Mouse (Mus musculus) lung, embryonic 16.5 days (tissue): ENCODE data around the gene Mrpl34. TPM values are rescaled to one million over a fixed set of nuclear protein-coding genes. Genes with fewer than 3 reads are reported as not detected.

Source experiments
- ATAC-seq: fragments of 200-750 bp; cut with Nextera tagmentation; 2 replicates; pipeline ENCODE4 v1.8.0; 2017; ENCODE audit warnings: low read depth, mild to moderate bottlenecking, moderate library complexity
- H3K27ac ChIP-seq: fragments of 300-500 bp; sonication (generic); 2 replicates; pipeline ENCODE4 v1.5.1; 2014; ENCODE audit warnings: mild to moderate bottlenecking, control low read depth, low read length
- H3K27me3 ChIP-seq: fragments of 300-500 bp; sonication (generic); 2 replicates; pipeline ENCODE4 v1.6.1; 2014; ENCODE audit warnings: low read depth, low read length, mixed read lengths; ENCODE audit not compliant: control insufficient read depth, insufficient read depth
- H3K36me3 ChIP-seq: fragments of 300-500 bp; sonication (generic); 2 replicates; pipeline ENCODE4 v1.6.1; 2014; ENCODE audit warnings: low read length; ENCODE audit not compliant: control insufficient read depth, insufficient read depth
- H3K4me1 ChIP-seq: fragments of 300-500 bp; sonication (generic); replicated peaks from 2 replicates; pipeline ENCODE4 v1.6.1; 2014; ENCODE audit warnings: low read length, mixed read lengths; ENCODE audit not compliant: control insufficient read depth, insufficient read depth
- H3K4me2 ChIP-seq: fragments of 300-500 bp; sonication (generic); 2 replicates; pipeline ENCODE4 v1.6.1; 2014; ENCODE audit warnings: low read depth, low read length, control low read depth
- H3K4me3 ChIP-seq: fragments of 300-500 bp; sonication (generic); 2 replicates; pipeline ENCODE4 v1.5.1; 2014; ENCODE audit warnings: mild to moderate bottlenecking, low read length, control low read depth
- H3K9ac ChIP-seq: fragments of 300-500 bp; sonication (generic); 2 replicates; pipeline ENCODE4 v1.6.1; 2014; ENCODE audit warnings: low read length, control low read depth
- H3K9me3 ChIP-seq: fragments of 300-500 bp; sonication (generic); 2 replicates; pipeline ENCODE4 v1.6.1; 2016; ENCODE audit warnings: low read length; ENCODE audit not compliant: control insufficient read depth
- WGBS: fragments of 180-500 bp; shearing (Covaris S2); extraction: QIAGEN DNeasy Blood & Tissue Kit; methylation state at CpG from one replicate; pipeline ENCODE4 v1.1.7; 2014; 5-methylcytosine and 5-hydroxymethylcytosine counted together
- polyA plus RNA-seq: library from polyadenylated mRNA; unstranded; fragments of >200 nt; fragmentation: Nextera tagmentation; extraction: Ambion mirVana; gene quantifications from 2 replicates; pipeline ENCODE4 v1.2.1, GENCODE M21; 2015

The Mrpl34 gene
- polyA plus RNA-seq, 1 experiment from 2014 or later, result 151 TPM

- no peak overlapping the region for H3K4me3 ChIP-seq
- no peak for ATAC-seq
- no peak overlapping the region for H3K27ac ChIP-seq
These were observed 9.6 kb downstream of the Mrpl34 start for GRCm38 (mm10) chr8:71474344-71474743.

GRCm38 (mm10) chr8:71474785-71475701 is 10.3 kb downstream of the Mrpl34 start:
- H3K4me1 ChIP-seq, result peaks cover 19% of the 10 kb centered on the region
- ATAC-seq, result no peak
- no peaks in the 10 kb centered on the region for H3K9me3 ChIP-seq
- no peak overlapping the region; the same call in 1 of the 2 replicates for H3K9ac ChIP-seq
- no peaks in the 10 kb centered on the region for H3K27me3 ChIP-seq
- WGBS, result 86% methylated on average over 25 of the region's 25 CpGs
- peak overlapping the region; percentile 96; the same call in 1 of the 2 replicates for H3K4me2 ChIP-seq
- peaks cover 23% of the 10 kb centered on the region for H3K36me3 ChIP-seq
- peak overlapping the region; percentile 78 for H3K27ac ChIP-seq
- no peak overlapping the region for H3K4me3 ChIP-seq

More at GRCm38 (mm10) chr8:71474344-71474743, 9.6 kb downstream of the Mrpl34 start:
- 89% methylated on average over 18 of the region's 18 CpGs for WGBS
- Histone ChIP-seq H3K27me3 (no peaks in the 10 kb centered on the region), H3K9me3 (no peaks in the 10 kb centered on the region), H3K9ac (no peak overlapping the region), H3K4me2 (no peak overlapping the region), H3K36me3 (peaks cover 23% of the 10 kb centered on the region), H3K4me1 (peaks cover 23% of the 10 kb centered on the region)

GRCm38 (mm10) chr8:71475702-71476075 is 10.9 kb downstream of the Mrpl34 start:
- no peak for ATAC-seq
- H3K36me3 ChIP-seq, result peaks cover 24% of the 10 kb centered on the region
- peak overlapping the region; percentile 69 for H3K4me3 ChIP-seq
- peak overlapping the region; percentile 78 for H3K27ac ChIP-seq
- H3K9me3 ChIP-seq, result no peaks in the 10 kb centered on the region
- H3K9ac ChIP-seq, result peak overlapping the region; percentile 78
- peak overlapping the region; percentile 96 for H3K4me2 ChIP-seq
- no peaks in the 10 kb centered on the region for H3K27me3 ChIP-seq
- H3K4me1 ChIP-seq, result peaks cover 12% of the 10 kb centered on the region
- 14% methylated on average over 4 of the region's 4 CpGs for WGBS

GRCm38 (mm10) chr8:71476099-71476940 is 11.6 kb downstream of the Mrpl34 start:
- Histone ChIP-seq H3K9me3 (no peaks in the 10 kb centered on the region), H3K4me3 (peak overlapping the region; percentile 69), H3K27me3 (no peaks in the 10 kb centered on the region), H3K9ac (peak overlapping the region; percentile 78), H3K27ac (peak overlapping the region; percentile 78), H3K4me2 (peak overlapping the region; percentile 96), H3K4me1 (peaks cover 12% of the 10 kb centered on the region; the same call in 1 of the 2 replicates), H3K36me3 (peaks cover 26% of the 10 kb centered on the region)
- WGBS, result 0% methylated on average over 68 of the region's 121 CpGs
- peak; percentile 88 for ATAC-seq

GRCm38 (mm10) chr8:71477196-71477845 is 12.6 kb downstream of the Mrpl34 start:
- Histone ChIP-seq H3K4me3 (peak overlapping the region; percentile 69), H3K27me3 (no peaks in the 10 kb centered on the region), H3K4me1 (peaks cover 12% of the 10 kb centered on the region; the same call in 1 of the 2 replicates), H3K4me2 (peak overlapping the region; percentile 96), H3K27ac (no peak overlapping the region), H3K9ac (peak overlapping the region; percentile 78), H3K9me3 (no peaks in the 10 kb centered on the region), H3K36me3 (peaks cover 20% of the 10 kb centered on the region)
- 49% methylated on average over 14 of the region's 14 CpGs for WGBS
- ATAC-seq, result no peak

GRCm38 (mm10) chr8:71478943-71479342 is 14.2 kb downstream of the Mrpl34 start:
- ATAC-seq, result no peak
- WGBS, result 88% methylated on average over 11 of the region's 11 CpGs
- peaks cover 13% of the 10 kb centered on the region for H3K36me3 ChIP-seq
- no peak overlapping the region for H3K27ac ChIP-seq
- no peak overlapping the region for H3K9ac ChIP-seq
- H3K4me2 ChIP-seq, result no peak overlapping the region
- H3K9me3 ChIP-seq, result no peaks in the 10 kb centered on the region
- no peak overlapping the region for H3K4me3 ChIP-seq
- H3K4me1 ChIP-seq, result peaks cover 12% of the 10 kb centered on the region; the same call in 1 of the 2 replicates
- H3K27me3 ChIP-seq, result no peaks in the 10 kb centered on the region

GRCm38 (mm10) chr8:71483932-71484331 is 19.2 kb downstream of the Mrpl34 start:
- Histone ChIP-seq H3K9ac (no peak overlapping the region), H3K27ac (no peak overlapping the region), H3K4me2 (no peak overlapping the region), H3K27me3 (no peaks in the 10 kb centered on the region), H3K9me3 (no peaks in the 10 kb centered on the region), H3K36me3 (peaks cover 3% of the 10 kb centered on the region; the same call in 1 of the 2 replicates), H3K4me3 (no peak overlapping the region), H3K4me1 (peaks cover 9% of the 10 kb centered on the region; the same call in 1 of the 2 replicates)
- 55% methylated on average over 8 of the region's 8 CpGs for WGBS
- ATAC-seq, result no peak

GRCm38 (mm10) chr8:71484736-71485135 is 20.0 kb downstream of the Mrpl34 start:
- peak overlapping the region; percentile 82 for H3K4me2 ChIP-seq

More at GRCm38 (mm10) chr8:71484736-71485135, 20.0 kb downstream of the Mrpl34 start:
- 90% methylated on average over 19 of the region's 19 CpGs for WGBS
- Histone ChIP-seq H3K4me1 (peaks cover 16% of the 10 kb centered on the region), H3K27me3 (no peaks in the 10 kb centered on the region), H3K9ac (peak overlapping the region; percentile 89; the same call in 1 of the 2 replicates), H3K9me3 (no peaks in the 10 kb centered on the region), H3K4me3 (peak overlapping the region; percentile 80; the same call in 1 of the 2 replicates), H3K36me3 (peaks cover 3% of the 10 kb centered on the region; the same call in 1 of the 2 replicates), H3K27ac (no peak overlapping the region)
- no peak for ATAC-seq
